Mouse (Mus musculus): ENCODE results near the gene Zxdc. TPM values are rescaled to one million over a fixed set of nuclear protein-coding genes. Genes with fewer than 3 reads are reported as not detected.

Gene Zxdc
- polyA plus RNA-seq, 1 experiment: 7.1 TPM

DNA sequence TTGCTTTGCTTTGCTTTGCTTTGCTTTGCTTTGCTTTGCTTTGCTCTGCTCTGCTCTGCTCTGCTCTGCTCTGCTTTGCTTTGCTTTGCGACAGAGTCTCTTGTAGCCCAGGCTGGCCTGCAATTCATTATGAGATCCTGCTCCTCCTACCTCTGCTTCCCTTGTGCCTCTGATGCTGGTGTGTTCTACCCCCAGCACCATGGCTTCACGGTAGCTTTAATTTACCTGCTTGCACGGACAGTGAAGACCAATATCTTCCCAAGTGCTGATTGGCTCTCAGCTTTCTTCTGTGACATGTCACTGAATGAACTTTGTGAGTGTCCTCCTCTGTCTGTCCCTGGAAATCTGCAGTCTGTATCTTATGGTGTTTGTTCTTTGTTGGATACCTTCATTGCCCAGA, 67.7 kb downstream of the Zxdc start:
- TF ChIP-seq FLI1 (IDR thresholded peaks at IDR 0.05; ENCODE audit: low read length): no peak
- no peak for TF ChIP-seq GATA1 (IDR thresholded peaks at IDR 0.05; ENCODE audit: borderline replicate concordance, low read length)
- Histone ChIP-seq H3K27me3 (replicated peaks) (peaks cover 42% of the 10 kb centered on the region), H3K4me1 (peaks cover 10% of the 10 kb centered on the region; the same call in 1 of the 2 replicates), H3K4me3 (replicated peaks) (no peak overlapping the region), H3K9me3 (no peaks in the 10 kb centered on the region), H3K36me3 (replicated peaks; ENCODE audit: low read length) (no peaks in the 10 kb centered on the region)

DNA sequence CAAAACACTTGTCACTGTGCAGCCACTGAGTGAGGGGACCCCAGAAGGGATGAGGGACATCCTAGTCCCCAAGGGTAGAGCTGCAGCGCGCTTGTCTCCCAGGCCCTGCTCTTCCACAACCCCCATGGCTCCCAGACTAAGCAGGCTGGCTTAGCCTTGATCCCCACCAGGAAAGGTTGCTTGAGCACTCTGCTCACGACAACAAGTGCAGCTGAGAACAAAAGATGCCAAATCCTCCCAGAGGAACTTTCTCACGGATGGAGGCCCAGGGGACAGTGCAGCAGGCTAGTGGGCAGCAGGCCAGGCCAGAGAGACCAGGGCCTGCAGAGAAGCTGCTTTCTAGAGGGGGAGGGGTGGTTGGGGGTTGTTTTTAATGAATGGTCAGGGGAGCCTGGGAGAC, 77.6 kb downstream of the Zxdc start:
- Histone ChIP-seq H3K4me3 (replicated peaks) (no peak overlapping the region), H3K4me1 (peaks cover 13% of the 10 kb centered on the region; the same call in 1 of the 2 replicates), H3K27me3 (replicated peaks) (peaks cover 47% of the 10 kb centered on the region), H3K9me3 (no peaks in the 10 kb centered on the region), H3K36me3 (replicated peaks; ENCODE audit: low read length) (no peaks in the 10 kb centered on the region)
- TF ChIP-seq FLI1 (IDR thresholded peaks at IDR 0.05; ENCODE audit: low read length): no peak
- TF ChIP-seq GATA1 (IDR thresholded peaks at IDR 0.05; ENCODE audit: borderline replicate concordance, low read length): no peak

DNA sequence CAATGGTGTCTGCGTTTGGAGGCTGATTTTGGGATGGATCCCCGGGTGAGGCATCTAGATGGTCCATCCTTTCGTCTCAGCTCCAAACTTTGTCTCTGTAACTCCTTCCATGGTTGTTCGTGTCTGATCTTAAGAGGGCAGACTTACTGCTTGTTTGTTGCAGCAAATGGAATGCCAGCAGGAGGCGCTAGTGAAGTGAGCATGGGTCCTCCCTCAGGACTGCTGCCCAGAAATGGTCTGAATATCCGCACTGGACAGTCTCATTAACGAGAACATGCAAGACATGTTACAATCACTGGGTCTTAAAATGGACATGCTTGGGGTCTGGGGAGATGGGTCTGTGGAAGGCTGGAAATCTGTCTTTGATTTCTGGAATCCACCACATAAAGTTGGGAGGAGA, 80.9 kb downstream of the Zxdc start:
- peaks cover 13% of the 10 kb centered on the region; the same call in 1 of the 2 replicates for H3K4me1 ChIP-seq
- no peaks in the 10 kb centered on the region for H3K9me3 ChIP-seq
- no peak overlapping the region for H3K4me3 ChIP-seq (replicated peaks)
- H3K36me3 ChIP-seq (replicated peaks; ENCODE audit: low read length): no peaks in the 10 kb centered on the region
- peaks cover 63% of the 10 kb centered on the region for H3K27me3 ChIP-seq (replicated peaks)
- TF ChIP-seq GATA1 (IDR thresholded peaks at IDR 0.05; ENCODE audit: borderline replicate concordance, low read length) (no peak), FLI1 (IDR thresholded peaks at IDR 0.05; ENCODE audit: low read length) (no peak)

DNA sequence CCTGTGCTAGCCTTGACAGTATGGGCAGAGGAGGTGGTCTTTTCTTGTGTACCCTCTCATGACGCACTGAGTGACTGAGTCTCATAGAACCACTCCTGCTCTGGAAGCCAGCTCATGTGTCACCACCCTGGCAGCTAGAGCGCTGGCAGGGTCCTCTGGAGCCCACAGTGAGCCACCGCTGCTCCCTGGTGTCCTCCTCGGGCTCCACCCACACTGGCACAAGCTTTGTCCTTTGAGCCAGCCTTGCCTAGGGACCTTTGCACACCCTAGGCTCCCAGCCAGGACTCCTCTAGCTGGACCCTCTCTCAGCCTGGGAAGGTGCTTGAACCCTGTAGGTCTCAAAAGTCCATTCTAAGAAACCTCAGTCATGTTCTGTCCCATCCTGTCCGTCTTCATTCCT, 81.4 kb downstream of the Zxdc start:
- H3K4me3 ChIP-seq (replicated peaks): no peak overlapping the region
- H3K9me3 ChIP-seq: no peaks in the 10 kb centered on the region
- TF ChIP-seq GATA1 (IDR thresholded peaks at IDR 0.05; ENCODE audit: borderline replicate concordance, low read length) (no peak), FLI1 (IDR thresholded peaks at IDR 0.05; ENCODE audit: low read length) (no peak)
- H3K4me1 ChIP-seq: peaks cover 13% of the 10 kb centered on the region; the same call in 1 of the 2 replicates
- H3K27me3 ChIP-seq (replicated peaks): peaks cover 64% of the 10 kb centered on the region
- no peaks in the 10 kb centered on the region for H3K36me3 ChIP-seq (replicated peaks; ENCODE audit: low read length)

DNA sequence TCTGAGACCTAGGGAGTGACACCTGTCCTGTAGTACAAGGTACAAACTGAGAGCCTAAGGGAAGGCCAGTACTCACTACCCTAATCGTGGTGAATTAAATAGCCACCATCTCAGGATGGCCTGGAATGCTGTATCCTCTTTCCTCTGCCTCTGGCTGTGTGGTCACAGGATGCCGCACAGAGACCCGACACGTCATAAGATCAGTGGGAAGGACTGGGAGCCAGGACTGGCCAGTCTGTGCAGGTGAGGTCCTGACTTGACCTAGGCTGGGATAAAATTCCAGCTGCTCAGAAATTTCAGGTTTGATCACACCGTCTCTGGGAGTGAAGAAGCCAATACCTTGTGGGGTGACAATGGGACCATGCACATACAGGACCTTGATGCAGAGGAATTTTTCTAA, 82.2 kb downstream of the Zxdc start:
- no peak for TF ChIP-seq GATA1 (IDR thresholded peaks at IDR 0.05; ENCODE audit: borderline replicate concordance, low read length)
- TF ChIP-seq FLI1 (IDR thresholded peaks at IDR 0.05; ENCODE audit: low read length): no peak
- Histone ChIP-seq H3K27me3 (replicated peaks) (peaks cover 68% of the 10 kb centered on the region), H3K4me3 (replicated peaks) (no peak overlapping the region), H3K9me3 (no peaks in the 10 kb centered on the region), H3K4me1 (peaks cover 16% of the 10 kb centered on the region; the same call in 1 of the 2 replicates), H3K36me3 (replicated peaks; ENCODE audit: low read length) (no peaks in the 10 kb centered on the region)

DNA sequence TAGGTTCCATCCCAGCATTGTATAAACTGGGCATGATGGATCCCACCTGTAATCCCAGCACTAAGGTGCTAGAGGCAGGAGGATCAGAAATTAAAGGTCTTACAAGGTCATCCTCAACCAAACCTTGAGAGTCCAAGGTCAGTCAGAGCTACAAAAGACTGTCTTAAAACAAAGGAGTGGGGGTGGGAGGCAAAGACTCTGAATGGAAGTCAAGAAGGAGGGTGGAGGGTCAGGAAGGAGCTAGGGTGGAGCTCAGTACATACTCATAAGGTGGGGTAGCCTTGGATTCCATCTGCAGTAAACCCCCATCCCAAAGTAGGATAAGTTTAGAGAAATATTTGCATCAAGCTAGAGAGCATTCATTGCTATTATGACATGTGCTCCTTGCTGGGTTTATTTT, 83.3 kb downstream of the Zxdc start:
- TF ChIP-seq FLI1 (IDR thresholded peaks at IDR 0.05; ENCODE audit: low read length) (no peak), GATA1 (IDR thresholded peaks at IDR 0.05; ENCODE audit: borderline replicate concordance, low read length) (no peak)
- H3K4me3 ChIP-seq (replicated peaks): no peak overlapping the region
- H3K36me3 ChIP-seq (replicated peaks; ENCODE audit: low read length): no peaks in the 10 kb centered on the region
- peaks cover 66% of the 10 kb centered on the region for H3K27me3 ChIP-seq (replicated peaks)
- peaks cover 16% of the 10 kb centered on the region; the same call in 1 of the 2 replicates for H3K4me1 ChIP-seq
- H3K9me3 ChIP-seq: no peaks in the 10 kb centered on the region

Other genes starting within 250 kb of the Zxdc start
- 0.03 TPM in 1 of 2 replicates, not detected in the other for gene Vmn1r51, start 246.9 kb upstream of the Zxdc start, polyA plus RNA-seq (2012; ENCODE audit: insufficient read depth, low replicate concordance)
- not detected in 2 replicates for gene Vmn1r52, start 194.7 kb upstream of the Zxdc start, polyA plus RNA-seq (2012; ENCODE audit: insufficient read depth, low replicate concordance)
- not detected in 2 replicates for gene V1ra8, start 166.7 kb upstream of the Zxdc start, polyA plus RNA-seq (2012; ENCODE audit: insufficient read depth, low replicate concordance)
- not detected in 2 replicates for gene Vmn1r53, start 145.1 kb upstream of the Zxdc start, polyA plus RNA-seq (2012; ENCODE audit: insufficient read depth, low replicate concordance)
- gene Vmn1r54, start 123.2 kb upstream of the Zxdc start, polyA plus RNA-seq (2012; ENCODE audit: insufficient read depth, low replicate concordance): not detected in 2 replicates
- not detected in 2 replicates for gene BC048671, start 68.3 kb upstream of the Zxdc start, polyA plus RNA-seq (2012; ENCODE audit: insufficient read depth, low replicate concordance)
- 0.13 TPM in 1 of 2 replicates, not detected in the other for gene Chst13, start 44.3 kb upstream of the Zxdc start, polyA plus RNA-seq (2012; ENCODE audit: insufficient read depth, low replicate concordance)
- not detected in 2 replicates for gene Uroc1, start 36.2 kb upstream of the Zxdc start, polyA plus RNA-seq (2012; ENCODE audit: insufficient read depth, low replicate concordance)
- gene Cfap100, start 59.3 kb downstream of the Zxdc start, polyA plus RNA-seq (2012; ENCODE audit: insufficient read depth, low replicate concordance): 0.20 TPM in 1 of 2 replicates, not detected in the other
- gene Klf15, start 93.1 kb downstream of the Zxdc start, polyA plus RNA-seq (2012; ENCODE audit: insufficient read depth, low replicate concordance): 0.12 and 3.0 TPM in 2 replicates
- gene Aldh1l1, start 116.9 kb downstream of the Zxdc start, polyA plus RNA-seq (2012; ENCODE audit: insufficient read depth, low replicate concordance): 7.3 and 7.4 TPM in 2 replicates
- 13.2 and 31.2 TPM in 2 replicates for gene Slc41a3, start 235.2 kb downstream of the Zxdc start, polyA plus RNA-seq (2012; ENCODE audit: insufficient read depth, low replicate concordance)